Mouse (Mus musculus) layer of hippocampus, adult 18-20 months (tissue): ENCODE measurements at regions not wholly inside any gene's neighbourhood (a gene's known extent, or its start where the extent isn't known, plus 50 kb on each side); places are given as distances from the start of the nearest gene placed in this dataset.

Experiments
- microRNA-seq, 2 experiments: library from miRNA; unstranded; fragments of <30 nt; microRNA quantifications; one replicate each; pipeline ENCODE4 v1.2.0; 2021

Small RNA genes in the stretch of these regions (microRNA-seq; reads per million reads assigned to microRNA genes)
- gene Gm47294 = 0 reads per million in 2 experiments
